Mouse (Mus musculus) naive thymus-derived CD4-positive, alpha-beta T cell, adult 2 months (primary cell): ENCODE results near the gene Fyn.

Experiments used
- DNase-seq: peaks from one replicate; pipeline ENCODE4 v3.0.0-alpha.2; 2011; ENCODE audit warnings: low read depth

Gene Fyn

DNA sequence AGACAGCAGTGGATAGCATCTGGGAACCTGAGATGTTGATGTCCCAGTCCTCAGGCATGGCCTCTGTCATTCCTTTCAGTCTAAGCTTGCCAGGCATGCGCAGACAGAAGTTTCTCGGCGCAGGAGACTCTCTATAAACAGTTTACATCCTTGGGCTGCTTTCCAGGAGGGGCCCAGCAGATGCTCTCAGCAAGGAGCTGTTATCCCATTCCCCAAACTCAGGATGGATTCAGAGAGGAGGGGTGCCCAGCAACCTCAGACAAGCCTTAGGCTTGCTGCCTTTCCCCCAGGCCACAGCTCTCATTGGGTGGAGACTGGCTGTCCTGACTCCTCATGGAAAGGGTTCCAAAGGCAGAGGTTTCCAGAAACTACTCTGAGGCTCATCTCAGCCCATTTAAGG, 242.6 kb downstream of the Fyn start:
- DNase-seq: no peak

DNA sequence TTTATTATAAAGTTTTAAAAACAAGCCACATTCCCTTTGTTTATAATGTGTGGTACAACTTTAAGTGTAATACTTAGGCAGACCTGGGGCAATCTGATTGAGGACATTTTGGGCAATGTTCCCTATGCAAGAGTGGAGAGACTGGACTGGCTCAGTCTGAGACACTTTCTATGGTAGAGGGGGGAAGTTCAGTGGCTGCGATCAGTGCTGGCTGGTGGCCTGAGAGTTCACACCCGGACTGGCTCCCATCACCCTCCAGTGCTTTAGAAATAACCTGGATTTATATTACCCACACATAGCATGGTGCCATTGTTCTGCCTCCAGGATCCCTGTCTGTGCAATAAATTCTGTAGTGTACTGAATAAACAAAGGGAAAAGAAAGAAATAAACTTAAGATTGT, 243.5 kb downstream of the Fyn start:
- DNase-seq: no peak

DNA sequence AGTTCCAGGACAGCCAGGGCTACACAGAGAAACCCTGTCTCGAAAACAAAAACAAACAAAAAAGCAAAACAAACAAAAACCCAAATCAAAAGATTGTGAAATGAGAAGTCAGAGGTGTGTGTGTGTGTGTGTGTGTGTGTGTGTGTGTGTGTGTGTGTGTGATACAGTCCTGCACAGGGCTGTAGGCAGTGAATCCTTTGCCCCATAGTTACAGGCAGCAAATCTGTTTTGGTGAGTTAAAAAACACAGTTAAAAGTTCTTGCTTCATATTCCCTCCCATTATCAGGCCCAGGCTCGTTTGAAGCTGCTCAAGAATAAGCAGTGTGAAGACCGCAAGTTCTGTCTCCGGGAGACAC, 244.0 kb downstream of the Fyn start, which contains the start of gene Traf3ip2:
TSS of gene Traf3ip2 (plus strand) at position 302 of the 356 bp plus-strand sequence.
- DNase-seq: no peak

DNA sequence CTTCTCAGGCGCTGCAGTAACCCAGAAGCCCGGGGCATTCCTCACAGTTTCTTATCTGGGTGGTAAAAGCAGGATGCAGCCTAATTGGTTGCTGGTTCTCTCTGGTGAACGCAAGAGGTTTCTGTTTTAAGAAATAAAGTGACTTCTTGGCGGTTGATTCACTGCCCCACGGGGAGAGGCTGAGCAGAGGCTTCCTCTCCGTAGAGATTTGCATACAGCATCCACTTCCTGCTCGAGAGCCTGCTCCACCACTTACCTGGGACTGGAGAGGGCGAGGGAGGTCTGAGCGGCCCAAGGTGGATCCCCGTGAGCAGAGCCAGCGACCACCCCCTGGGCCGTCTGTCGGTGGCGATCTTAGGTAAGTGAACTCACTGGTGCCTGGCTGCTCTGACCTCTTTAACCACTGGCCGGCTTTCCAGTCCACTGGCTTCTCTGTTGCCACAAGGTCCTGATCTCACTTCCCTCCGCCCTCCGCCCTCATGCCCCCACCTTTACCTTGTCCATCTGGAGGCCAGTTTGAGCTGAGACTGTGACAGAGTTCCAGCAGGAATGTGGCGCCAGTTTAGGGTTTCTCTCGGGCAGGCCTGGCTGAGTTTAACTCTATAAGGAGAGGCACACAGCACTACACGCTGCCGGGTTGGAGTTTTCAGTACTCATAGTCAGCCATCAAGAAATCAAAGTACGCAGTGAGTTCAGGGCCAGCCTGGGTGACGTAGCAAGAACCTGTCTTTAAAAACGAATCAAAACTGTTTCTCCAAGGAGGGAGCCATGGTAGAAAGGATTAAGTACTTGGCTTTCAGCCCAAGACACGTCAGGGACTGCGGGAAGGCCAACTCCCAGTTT, 244.6 kb downstream of the Fyn start:
- DNase-seq: peak; percentile 87

DNA sequence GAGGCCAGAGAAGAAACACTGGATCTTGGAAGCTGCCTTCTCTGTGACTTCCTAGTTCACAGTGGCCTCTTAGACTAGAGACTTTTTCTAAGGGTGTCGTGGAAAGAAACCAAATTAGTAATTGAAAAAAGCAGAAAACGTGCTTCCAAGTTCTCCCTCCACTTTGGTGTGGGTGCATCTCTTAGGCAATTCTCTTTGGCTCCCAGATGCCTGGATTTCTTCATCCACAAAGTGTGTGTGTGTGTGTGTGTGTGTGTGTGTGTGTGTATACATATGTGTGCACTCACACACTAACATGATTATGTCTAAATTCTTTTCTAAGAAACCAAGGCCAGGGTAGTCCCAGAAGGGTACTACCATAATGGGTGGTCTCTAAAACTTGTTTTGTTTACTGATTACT, 245.3 kb downstream of the Fyn start:
- peak; percentile 38 for DNase-seq

DNA sequence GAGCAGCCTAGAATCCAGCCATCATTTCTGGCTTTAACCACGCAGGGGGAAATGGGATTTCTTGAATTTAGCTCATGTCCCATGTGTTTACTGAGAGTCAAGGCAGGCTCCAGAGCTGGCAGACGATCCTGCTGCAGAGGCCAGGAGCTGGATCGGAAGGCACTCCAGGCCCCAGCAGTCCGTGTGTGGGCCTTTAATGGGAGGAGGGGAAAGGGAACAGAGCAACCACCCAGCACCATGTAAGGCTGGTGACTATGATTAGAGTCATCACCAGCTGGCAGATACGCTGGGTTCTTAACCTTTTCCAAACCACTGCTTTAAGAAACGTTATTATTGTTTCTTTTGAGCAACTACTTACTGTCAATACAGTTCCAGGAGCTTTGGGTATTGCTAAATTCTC, 246.0 kb downstream of the Fyn start:
- no peak for DNase-seq
